Mouse (Mus musculus) small intestine, adult 2 months (tissue): ENCODE results near the gene Sorcs2. TPM values are rescaled to one million over a fixed set of nuclear protein-coding genes. Genes with fewer than 3 reads are reported as not detected.

ENCODE experiments used
- H3K27ac ChIP-seq: fragments of 200-500 bp; 2 replicates; pipeline ENCODE4 v1.5.1; 2012; ENCODE audit warnings: low read depth, low read length, control low read depth, inconsistent platforms; ENCODE audit not compliant: insufficient read depth
- H3K27me3 ChIP-seq: fragments of 200-500 bp; 2 replicates; pipeline ENCODE4 v1.6.1; 2012; ENCODE audit warnings: mild to moderate bottlenecking, moderate library complexity, low read length, inconsistent platforms; ENCODE audit not compliant: control insufficient read depth, insufficient read depth
- H3K36me3 ChIP-seq: fragments of 200-500 bp; 2 replicates; pipeline ENCODE4 v1.6.1; 2012; ENCODE audit warnings: mild to moderate bottlenecking, low read length, control low read depth, inconsistent platforms; ENCODE audit not compliant: control insufficient read depth, insufficient read depth
- H3K4me1 ChIP-seq: fragments of 200-500 bp; 2 replicates; pipeline ENCODE4 v1.6.1; 2012; ENCODE audit warnings: low read length, inconsistent platforms, mixed read lengths; ENCODE audit not compliant: control insufficient read depth, insufficient read depth, insufficient read length
- H3K4me3 ChIP-seq: fragments of 200-500 bp; 2 replicates; pipeline ENCODE4 v1.5.1; 2012; ENCODE audit warnings: low read depth, mild to moderate bottlenecking, control low read depth, inconsistent platforms, low read length, moderate library complexity
- CTCF ChIP-seq: fragments of 200-500 bp; IDR thresholded peaks from 2 replicates; pipeline ENCODE4 v1.5.1; 2012; ENCODE audit warnings: low read depth, mild to moderate bottlenecking, control low read depth, inconsistent platforms, low read length, moderate library complexity, mixed read lengths; ENCODE audit not compliant: insufficient replicate concordance, insufficient read length; ENCODE audit errors: extremely low read depth
- POLR2A ChIP-seq: fragments of 200-500 bp; IDR thresholded peaks from 2 replicates; pipeline ENCODE4 v1.6.1; 2012; ENCODE audit warnings: low read depth, mild to moderate bottlenecking, control low read depth, inconsistent platforms, low read length, moderate library complexity
- WGBS: fragments of 180-500 bp; shearing (Covaris S2); methylation state at CpG from one replicate; pipeline ENCODE4 v1.1.7; 2018; 5-methylcytosine and 5-hydroxymethylcytosine counted together
- polyA plus RNA-seq: library from polyadenylated mRNA; depleted of rRNA; stranded (reverse); fragments of >200 nt; gene quantifications from 2 replicates; pipeline ENCODE4 v1.2.3, GENCODE M21; 2012

Sorcs2 gene
- polyA plus RNA-seq, 1 experiment: 5.9 TPM

GRCm38 (mm10) chr5:36135874-36136542, 261.9 kb downstream of the Sorcs2 start:
- H3K36me3 ChIP-seq: no peaks in the 10 kb centered on the region
- TF ChIP-seq POLR2A (no peak), CTCF (peak; percentile 5; the same call in 1 of the 2 replicates)
- H3K27me3 ChIP-seq: no peaks in the 10 kb centered on the region

GRCm38 (mm10) chr5:36134302-36134701, 263.6 kb downstream of the Sorcs2 start:
- H3K27me3 ChIP-seq: no peaks in the 10 kb centered on the region
- no peaks in the 10 kb centered on the region for H3K36me3 ChIP-seq
- no peak overlapping the region for H3K27ac ChIP-seq
- H3K4me1 ChIP-seq: peaks cover 5% of the 10 kb centered on the region; the same call in 1 of the 2 replicates
- TF ChIP-seq CTCF (no peak), POLR2A (no peak)
- WGBS: 70% methylated on average over 6 of the region's 6 CpGs
- H3K4me3 ChIP-seq: no peak overlapping the region

More at GRCm38 (mm10) chr5:36135874-36136542, 261.9 kb downstream of the Sorcs2 start:
- Histone ChIP-seq H3K4me3 (no peak overlapping the region), H3K27ac (no peak overlapping the region), H3K4me1 (peaks cover 5% of the 10 kb centered on the region; the same call in 1 of the 2 replicates)
- WGBS: 85% methylated on average over 3 of the region's 3 CpGs

- WGBS: 45% methylated on average over 2 of the region's 2 CpGs
- Histone ChIP-seq H3K4me1 (peaks cover 5% of the 10 kb centered on the region; the same call in 1 of the 2 replicates), H3K36me3 (no peaks in the 10 kb centered on the region), H3K27me3 (no peaks in the 10 kb centered on the region), H3K4me3 (no peak overlapping the region), H3K27ac (no peak overlapping the region)
- TF ChIP-seq CTCF: no peak
Measured at GRCm38 (mm10) chr5:36133893-36134292, 264.0 kb downstream of the Sorcs2 start.

- no peak overlapping the region for H3K27ac ChIP-seq
- 51% methylated on average over 8 of the region's 8 CpGs for WGBS
- no peak overlapping the region for H3K4me3 ChIP-seq
- peaks cover 5% of the 10 kb centered on the region; the same call in 1 of the 2 replicates for H3K4me1 ChIP-seq
- TF ChIP-seq CTCF: no peak
- TF ChIP-seq POLR2A: no peak
- H3K36me3 ChIP-seq: no peaks in the 10 kb centered on the region
- H3K27me3 ChIP-seq: no peaks in the 10 kb centered on the region
Measured at GRCm38 (mm10) chr5:36130393-36131011, 267.4 kb downstream of the Sorcs2 start.

- H3K4me1 ChIP-seq: peaks cover 5% of the 10 kb centered on the region; the same call in 1 of the 2 replicates
- no peaks in the 10 kb centered on the region for H3K27me3 ChIP-seq
- H3K36me3 ChIP-seq: no peaks in the 10 kb centered on the region
- H3K4me3 ChIP-seq: no peak overlapping the region
- 49% methylated on average over 2 of the region's 2 CpGs for WGBS
- no peak overlapping the region for H3K27ac ChIP-seq
- TF ChIP-seq CTCF (no peak), POLR2A (no peak)
Measured at GRCm38 (mm10) chr5:36129661-36130060, 268.3 kb downstream of the Sorcs2 start.

- Histone ChIP-seq H3K4me1 (peaks cover 3% of the 10 kb centered on the region; the same call in 1 of the 2 replicates), H3K4me3 (no peak overlapping the region), H3K27ac (no peak overlapping the region), H3K36me3 (no peaks in the 10 kb centered on the region), H3K27me3 (no peaks in the 10 kb centered on the region)
- no peak for TF ChIP-seq CTCF
- WGBS: 67% methylated on average over 3 of the region's 3 CpGs
Measured at GRCm38 (mm10) chr5:36128513-36128912, 269.4 kb downstream of the Sorcs2 start.

- no peak overlapping the region for H3K27ac ChIP-seq
- H3K4me1 ChIP-seq: peaks cover 2% of the 10 kb centered on the region; the same call in 1 of the 2 replicates
- no peaks in the 10 kb centered on the region for H3K27me3 ChIP-seq
- H3K36me3 ChIP-seq: no peaks in the 10 kb centered on the region
- 85% methylated on average over 6 of the region's 6 CpGs for WGBS
- no peak for TF ChIP-seq CTCF
- TF ChIP-seq POLR2A: no peak
- no peak overlapping the region for H3K4me3 ChIP-seq
Measured at GRCm38 (mm10) chr5:36124993-36125392, 272.9 kb downstream of the Sorcs2 start.
